Mouse (Mus musculus): ENCODE measurements around the gene Arhgef33. TPM values are rescaled to one million over a fixed set of nuclear protein-coding genes. Genes with fewer than 3 reads are reported as not detected.
"Not testable (repeated sequence)": the region's sequence is repeated elsewhere in the genome, so short reads cannot be mapped to it uniquely, and the experiment has no call there.

The Arhgef33 gene
- polyA plus RNA-seq, 1 experiment from 2014 or later: 2.0 TPM

- Histone ChIP-seq H3K4me3 (replicated peaks; ENCODE audit: low read length) (no peak overlapping the region), H3K27ac (ENCODE audit: low read length) (no peak overlapping the region), H3K4me2 (ENCODE audit: low read depth, low read length) (no peak overlapping the region), H3K36me3 (ENCODE audit: control insufficient read depth, insufficient read depth, low read length) (no peaks in the 10 kb centered on the region), H3K9ac (ENCODE audit: low read length) (no peak overlapping the region), H3K4me1 (ENCODE audit: control insufficient read depth, insufficient read depth, low read length) (peaks cover 3% of the 10 kb centered on the region; the same call in 1 of the 2 replicates), H3K9me3 (replicated peaks; ENCODE audit: control insufficient read depth, low read length) (no peaks in the 10 kb centered on the region), H3K27me3 (ENCODE audit: control insufficient read depth, insufficient read depth, low read length) (no peaks in the 10 kb centered on the region)
- ATAC-seq (ENCODE audit: insufficient read depth, low FRiP score): no peak
- 81% methylated on average over 9 of the region's 9 CpGs for WGBS
Measured at GRCm38 (mm10) chr17:80368606-80369005, 61.4 kb downstream of the Arhgef33 start.

- Histone ChIP-seq H3K4me3 (replicated peaks; ENCODE audit: low read length) (peak within 1 kb of the TSS; percentile 53), H3K9ac (ENCODE audit: low read length) (peak within 1 kb of the TSS; percentile 71), H3K4me2 (ENCODE audit: low read depth, low read length) (peak within 1 kb of the TSS; percentile 87), H3K4me1 (ENCODE audit: control insufficient read depth, insufficient read depth, low read length) (peaks cover 7% of the 10 kb centered on the region; the same call in 1 of the 2 replicates), H3K27me3 (ENCODE audit: control insufficient read depth, insufficient read depth, low read length) (0 out of 2 replicates have a peak, but pooled peaks cover 4% of the 10 kb centered on the region), H3K9me3 (replicated peaks; ENCODE audit: control insufficient read depth, low read length) (no peaks in the 10 kb centered on the region), H3K27ac (ENCODE audit: low read length) (peak within 1 kb of the TSS; percentile 34; the same call in 1 of the 2 replicates), H3K36me3 (ENCODE audit: control insufficient read depth, insufficient read depth, low read length) (no peaks in the 10 kb centered on the region)
- ATAC-seq (ENCODE audit: insufficient read depth, low FRiP score): peak; percentile 100
- 3% methylated on average over 102 of the region's 102 CpGs for WGBS
Measured at GRCm38 (mm10) chr17:80372989-80373725, 66.0 kb downstream of the Arhgef33 start, which contains the start of gene Gm10190. TSS of gene Gm10190 (minus strand) at chr17:80373541.

- Histone ChIP-seq H3K36me3 (ENCODE audit: control insufficient read depth, insufficient read depth, low read length) (no peaks in the 10 kb centered on the region), H3K9me3 (replicated peaks; ENCODE audit: control insufficient read depth, low read length) (no peaks in the 10 kb centered on the region), H3K27ac (ENCODE audit: low read length) (no peak overlapping the region), H3K4me1 (ENCODE audit: control insufficient read depth, insufficient read depth, low read length) (peaks cover 7% of the 10 kb centered on the region; the same call in 1 of the 2 replicates), H3K9ac (ENCODE audit: low read length) (peak overlapping the region; percentile 71), H3K4me2 (ENCODE audit: low read depth, low read length) (peak overlapping the region; percentile 87), H3K4me3 (replicated peaks; ENCODE audit: low read length) (peak overlapping the region; percentile 53), H3K27me3 (ENCODE audit: control insufficient read depth, insufficient read depth, low read length) (0 out of 2 replicates have a peak, but pooled peaks cover 4% of the 10 kb centered on the region)
- 19% methylated on average over 29 of the region's 29 CpGs for WGBS
- ATAC-seq (ENCODE audit: insufficient read depth, low FRiP score): peak; percentile 72; the same call in 1 of the 2 replicates
Measured at GRCm38 (mm10) chr17:80373726-80374096, 66.5 kb downstream of the Arhgef33 start.

GRCm38 (mm10) chr17:80378386-80378785 is 71.2 kb downstream of the Arhgef33 start:
- not testable (repeated sequence) for H3K27me3 ChIP-seq (ENCODE audit: control insufficient read depth, insufficient read depth, low read length); H3K9ac ChIP-seq (ENCODE audit: low read length); H3K4me2 ChIP-seq (ENCODE audit: low read depth, low read length); H3K27ac ChIP-seq (ENCODE audit: low read length); H3K4me1 ChIP-seq (ENCODE audit: control insufficient read depth, insufficient read depth, low read length); H3K4me3 ChIP-seq (replicated peaks; ENCODE audit: low read length); H3K9me3 ChIP-seq (replicated peaks; ENCODE audit: control insufficient read depth, low read length); H3K36me3 ChIP-seq (ENCODE audit: control insufficient read depth, insufficient read depth, low read length); ATAC-seq (ENCODE audit: insufficient read depth, low FRiP score)

DNA sequence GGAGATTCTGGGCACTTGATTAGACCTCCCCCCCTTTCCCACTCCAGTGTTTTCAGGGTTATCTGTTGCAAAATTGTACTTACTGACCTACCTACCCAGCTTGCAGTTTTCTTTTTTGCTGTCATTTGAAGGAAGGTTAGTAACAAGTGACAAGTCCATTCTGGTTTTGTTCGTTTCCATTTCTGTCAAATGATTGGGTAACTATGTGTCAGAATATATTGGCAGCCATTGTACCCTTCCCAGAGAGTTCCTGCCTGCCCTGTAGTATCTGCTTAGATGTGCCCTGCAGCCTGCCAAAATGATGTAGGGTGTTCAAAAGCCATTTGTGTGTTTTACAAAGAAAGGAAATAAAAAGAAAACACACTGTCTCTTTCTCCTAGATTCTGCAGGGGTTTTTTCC is 78.5 kb downstream of the Arhgef33 start:
- Histone ChIP-seq H3K36me3 (ENCODE audit: control insufficient read depth, insufficient read depth, low read length) (no peaks in the 10 kb centered on the region), H3K4me3 (replicated peaks; ENCODE audit: low read length) (no peak overlapping the region), H3K9me3 (replicated peaks; ENCODE audit: control insufficient read depth, low read length) (no peaks in the 10 kb centered on the region), H3K27me3 (ENCODE audit: control insufficient read depth, insufficient read depth, low read length) (no peaks in the 10 kb centered on the region), H3K9ac (ENCODE audit: low read length) (no peak overlapping the region), H3K27ac (ENCODE audit: low read length) (no peak overlapping the region), H3K4me1 (ENCODE audit: control insufficient read depth, insufficient read depth, low read length) (no peaks in the 10 kb centered on the region), H3K4me2 (ENCODE audit: low read depth, low read length) (no peak overlapping the region)
- no peak for ATAC-seq (ENCODE audit: insufficient read depth, low FRiP score)
- WGBS: 74% methylated on average over 1 of the region's 1 CpGs

DNA sequence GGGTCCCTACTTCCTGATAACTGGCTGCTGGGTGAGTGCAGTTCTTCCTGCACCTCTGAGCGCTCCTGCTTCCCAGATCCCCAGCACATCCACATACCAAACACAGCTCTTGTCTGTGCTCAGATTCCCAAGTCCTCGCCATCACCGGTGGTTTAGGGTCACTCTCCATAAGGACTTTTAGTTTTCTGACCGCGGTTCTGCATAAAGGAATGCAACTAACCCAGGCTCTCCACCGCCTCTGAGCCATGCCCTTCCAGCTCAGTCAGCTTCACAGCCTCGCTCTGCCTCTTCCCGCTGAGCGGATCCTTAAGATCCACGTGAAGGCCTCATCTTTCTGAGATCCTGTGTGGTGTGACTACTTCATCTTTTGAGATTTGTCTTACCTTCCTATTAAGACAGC is 82.8 kb downstream of the Arhgef33 start:
- no peaks in the 10 kb centered on the region for H3K9me3 ChIP-seq (replicated peaks; ENCODE audit: control insufficient read depth, low read length)
- no peaks in the 10 kb centered on the region for H3K27me3 ChIP-seq (ENCODE audit: control insufficient read depth, insufficient read depth, low read length)
- no peaks in the 10 kb centered on the region for H3K4me1 ChIP-seq (ENCODE audit: control insufficient read depth, insufficient read depth, low read length)
- no peak overlapping the region for H3K27ac ChIP-seq (ENCODE audit: low read length)
- H3K4me3 ChIP-seq (replicated peaks; ENCODE audit: low read length): no peak overlapping the region
- no peak for ATAC-seq (ENCODE audit: insufficient read depth, low FRiP score)
- no peak overlapping the region for H3K4me2 ChIP-seq (ENCODE audit: low read depth, low read length)
- H3K36me3 ChIP-seq (ENCODE audit: control insufficient read depth, insufficient read depth, low read length): no peaks in the 10 kb centered on the region
- WGBS: 66% methylated on average over 10 of the region's 10 CpGs
- H3K9ac ChIP-seq (ENCODE audit: low read length): no peak overlapping the region

- Histone ChIP-seq H3K27me3 (ENCODE audit: control insufficient read depth, insufficient read depth, low read length) (no peaks in the 10 kb centered on the region), H3K9me3 (replicated peaks; ENCODE audit: control insufficient read depth, low read length) (no peaks in the 10 kb centered on the region), H3K9ac (ENCODE audit: low read length) (peak overlapping the region; percentile 61), H3K27ac (ENCODE audit: low read length) (no peak overlapping the region), H3K4me1 (ENCODE audit: control insufficient read depth, insufficient read depth, low read length) (no peaks in the 10 kb centered on the region), H3K4me2 (ENCODE audit: low read depth, low read length) (peak overlapping the region; percentile 72), H3K36me3 (ENCODE audit: control insufficient read depth, insufficient read depth, low read length) (no peaks in the 10 kb centered on the region), H3K4me3 (replicated peaks; ENCODE audit: low read length) (peak overlapping the region; percentile 50)
- WGBS: 11% methylated on average over 17 of the region's 17 CpGs
- ATAC-seq (ENCODE audit: insufficient read depth, low FRiP score): peak; percentile 83
Measured at GRCm38 (mm10) chr17:80391423-80392403, 84.5 kb downstream of the Arhgef33 start.

DNA sequence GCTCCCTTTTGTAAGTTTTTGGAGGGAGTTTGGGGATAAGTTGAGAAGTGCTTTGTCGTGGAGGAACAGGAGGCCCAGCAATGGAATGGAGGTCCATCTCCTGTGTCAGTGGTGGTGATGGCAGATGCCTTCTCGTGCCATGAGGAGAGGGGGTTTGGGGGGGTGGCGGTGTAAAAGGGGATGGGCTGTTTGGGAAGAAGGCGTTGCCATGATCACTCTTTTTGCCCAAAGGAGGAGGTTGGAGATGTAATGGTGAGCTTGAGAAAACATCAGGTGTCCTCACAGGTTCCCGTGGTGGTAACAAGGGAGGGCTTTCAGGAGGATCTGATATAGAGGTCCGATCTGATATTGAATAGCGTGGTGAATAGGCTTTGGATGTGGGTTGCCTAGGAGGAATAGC is 91.0 kb downstream of the Arhgef33 start:
- ATAC-seq (ENCODE audit: insufficient read depth, low FRiP score): no peak
- Histone ChIP-seq H3K27me3 (ENCODE audit: control insufficient read depth, insufficient read depth, low read length) (no peaks in the 10 kb centered on the region), H3K9me3 (replicated peaks; ENCODE audit: control insufficient read depth, low read length) (no peaks in the 10 kb centered on the region), H3K9ac (ENCODE audit: low read length) (no peak overlapping the region), H3K4me3 (replicated peaks; ENCODE audit: low read length) (no peak overlapping the region), H3K27ac (ENCODE audit: low read length) (no peak overlapping the region), H3K4me1 (ENCODE audit: control insufficient read depth, insufficient read depth, low read length) (no peaks in the 10 kb centered on the region), H3K4me2 (ENCODE audit: low read depth, low read length) (no peak overlapping the region), H3K36me3 (ENCODE audit: control insufficient read depth, insufficient read depth, low read length) (peaks cover 4% of the 10 kb centered on the region; the same call in 1 of the 2 replicates)
- WGBS: 95% methylated on average over 7 of the region's 7 CpGs

DNA sequence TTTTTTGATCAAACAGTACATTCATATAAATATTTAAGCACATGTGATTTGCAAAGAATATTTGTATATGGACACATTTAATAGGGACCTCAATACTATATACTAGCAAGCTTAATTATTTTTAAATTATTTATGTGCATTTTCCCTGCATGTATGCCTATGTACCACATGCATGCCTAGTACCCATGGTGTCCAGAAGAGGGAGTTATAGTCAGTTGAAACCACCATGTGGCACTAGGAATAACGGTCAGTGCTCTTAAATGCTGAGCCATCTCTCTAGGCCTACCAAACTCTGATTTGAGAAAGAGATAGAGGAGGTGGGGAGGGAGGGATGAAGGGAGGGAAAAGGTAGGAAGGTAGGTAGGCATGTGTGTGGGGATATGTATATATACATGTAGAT is 104.0 kb downstream of the Arhgef33 start:
- Histone ChIP-seq H3K27me3 (ENCODE audit: control insufficient read depth, insufficient read depth, low read length) (no peaks in the 10 kb centered on the region), H3K27ac (ENCODE audit: low read length) (no peak overlapping the region), H3K9ac (ENCODE audit: low read length) (no peak overlapping the region), H3K4me2 (ENCODE audit: low read depth, low read length) (no peak overlapping the region), H3K36me3 (ENCODE audit: control insufficient read depth, insufficient read depth, low read length) (peaks cover 20% of the 10 kb centered on the region), H3K9me3 (replicated peaks; ENCODE audit: control insufficient read depth, low read length) (no peaks in the 10 kb centered on the region), H3K4me3 (replicated peaks; ENCODE audit: low read length) (no peak overlapping the region), H3K4me1 (ENCODE audit: control insufficient read depth, insufficient read depth, low read length) (no peaks in the 10 kb centered on the region)
- 69% methylated on average over 1 of the region's 1 CpGs for WGBS
- no peak for ATAC-seq (ENCODE audit: insufficient read depth, low FRiP score)

All from stomach, embryonic 16.5 days (tissue).